Mouse (Mus musculus) erythroid progenitor cell, adult 5-6 weeks (primary cell): ENCODE data around the gene Grhl3. TPM values are rescaled to one million over a fixed set of nuclear protein-coding genes. Genes with fewer than 3 reads are reported as not detected.

Experiments
- ATAC-seq: replicated peaks from 2 replicates; pipeline ENCODE4 v1.8.0; 2016; ENCODE audit warnings: moderate number of reproducible peaks, mild to moderate bottlenecking, moderate TSS enrichment, inconsistent platforms; ENCODE audit not compliant: poor library complexity, low FRiP score, severe bottlenecking
- total RNA-seq, 2 experiments: library from RNA; stranded (forward) in 1 of 2; stranded (reverse) in 1 of 2; fragments of 150-400 nt in 1 of 2; fragments of 186-747, 209-891 nt in 1 of 2; gene quantifications; 2 replicates each; pipeline versions ENCODE4 v1.2.3 to v1.2.4; 2015 to 2017; ENCODE audit warnings: low replicate concordance in 2 of 2

Grhl3 gene
- total RNA-seq, 2 experiments from 2014 or later: not detected

- ATAC-seq: no peak
These were observed 77.6 kb downstream of the Grhl3 start for GRCm38 (mm10) chr4:135495810-135496209.

- no peak for ATAC-seq
These were observed 78.0 kb downstream of the Grhl3 start for GRCm38 (mm10) chr4:135495397-135495791.

DNA sequence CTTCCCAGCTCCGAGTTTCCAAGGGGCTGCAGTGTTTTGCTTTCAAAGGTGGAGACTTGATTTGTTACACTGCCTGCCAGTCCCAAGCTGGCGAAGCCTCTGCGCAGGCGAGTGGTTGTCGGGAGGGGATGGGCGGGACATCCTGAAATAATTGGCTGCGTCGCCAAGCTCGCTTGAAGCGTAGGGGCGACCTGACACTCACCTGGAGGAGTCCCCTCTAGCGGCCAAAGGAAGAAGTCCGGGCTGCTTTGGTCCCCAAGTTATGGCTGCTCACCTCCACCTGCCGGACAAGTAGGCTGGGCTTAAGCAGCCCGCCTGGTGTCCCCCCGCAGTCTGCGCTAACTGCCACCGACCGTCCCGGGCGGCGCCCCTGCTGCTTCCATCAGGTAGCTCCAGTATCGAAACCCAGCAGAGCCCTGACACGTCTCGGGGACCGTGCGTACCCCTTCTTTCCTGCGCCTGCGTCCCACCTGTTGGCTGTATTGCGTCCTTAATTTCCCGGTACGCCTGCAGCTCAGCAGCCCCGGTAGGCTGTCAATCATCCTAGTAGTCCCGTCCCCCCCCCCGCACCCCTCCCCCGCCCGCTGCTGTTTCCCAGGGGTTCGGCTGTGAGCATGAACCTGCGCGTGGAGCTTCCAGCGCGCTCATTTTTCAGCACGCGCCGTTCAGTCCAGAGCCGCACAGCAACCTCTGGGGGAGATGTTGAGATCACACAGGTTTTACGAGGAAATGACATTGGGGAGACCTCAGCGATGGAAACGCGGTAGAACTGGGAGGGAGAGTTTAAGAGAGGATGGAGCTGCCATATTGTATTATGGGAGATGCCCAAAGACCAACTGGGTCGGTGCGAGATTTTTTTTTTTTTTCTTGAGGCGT, 78.7 kb downstream of the Grhl3 start, which contains the start of the genes Stpg1 and Nipal3:
Gene Stpg1 (plus strand): TSS at position 270 of the 876 bp plus-strand sequence.
Gene Nipal3 (minus strand): TSS at position 518 of the 876 bp plus-strand sequence.
- peak; percentile 93 for ATAC-seq

DNA sequence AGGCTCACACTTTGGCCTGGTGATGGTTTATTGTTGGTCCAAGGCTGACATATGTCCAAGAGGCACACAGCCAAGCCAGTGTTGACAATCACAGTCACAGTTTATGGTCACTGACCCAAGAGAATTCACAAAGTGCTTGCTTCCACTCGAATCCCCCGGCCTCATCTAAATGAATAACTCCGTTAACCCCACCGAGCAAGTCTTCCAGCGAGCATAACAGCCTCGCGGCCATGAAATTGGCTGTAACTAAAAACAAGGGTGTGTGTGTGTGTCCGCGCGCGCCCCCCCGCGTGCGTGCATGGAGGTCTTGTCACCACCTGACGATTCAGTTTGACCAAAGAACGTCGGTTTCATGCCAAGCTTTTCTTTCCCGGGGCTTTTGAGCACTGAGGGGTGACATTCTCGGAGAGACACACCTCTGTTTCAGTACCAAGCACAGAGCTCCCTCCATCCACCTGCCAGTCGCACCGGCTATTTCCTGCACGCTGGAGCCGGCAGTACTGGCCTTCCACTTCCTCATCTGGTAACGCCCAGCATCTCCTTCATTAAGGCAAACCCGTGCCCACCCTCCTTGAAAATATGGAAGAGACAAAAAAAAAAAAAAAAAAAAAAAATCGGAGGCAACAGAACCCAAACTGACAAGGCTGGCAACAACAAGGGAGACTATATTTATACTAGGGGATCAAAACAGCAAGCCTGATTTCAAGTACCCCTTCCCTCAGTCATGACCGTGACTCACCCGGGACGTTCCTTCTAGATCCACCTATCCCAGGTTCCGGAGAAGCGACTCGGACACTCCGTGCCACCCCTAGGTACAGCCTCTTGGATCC, 79.5 kb downstream of the Grhl3 start:
- peak; percentile 77 for ATAC-seq

DNA sequence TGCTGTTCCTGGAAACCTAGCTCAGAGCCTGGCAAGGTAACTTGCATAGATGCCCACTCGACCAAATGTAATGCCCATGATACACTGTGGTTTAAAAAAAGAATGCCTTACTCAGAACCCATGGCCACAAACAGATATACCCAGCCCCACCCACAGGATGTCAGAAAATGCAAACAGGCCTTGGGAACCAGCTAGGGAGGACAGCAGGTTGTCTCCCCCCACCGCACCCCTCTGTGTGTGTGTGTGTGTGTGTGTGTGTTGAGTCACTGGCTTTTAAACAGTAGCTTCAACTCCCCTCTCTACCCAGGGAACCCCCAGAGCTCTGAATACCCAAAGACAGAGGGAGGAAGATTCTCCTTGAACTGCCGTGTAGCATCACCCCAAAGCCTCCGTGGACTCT, 80.2 kb downstream of the Grhl3 start:
- ATAC-seq: no peak

Other genes starting within 250 kb of the Grhl3 start
- gene Srrm1, start 220.3 kb downstream of the Grhl3 start, total RNA-seq (2015; ENCODE audit: low replicate concordance): 418 and 448 TPM in 2 replicates
- 382 and 462 TPM in 2 replicates for gene Srrm1, start 220.3 kb downstream of the Grhl3 start, total RNA-seq (2017; ENCODE audit: low replicate concordance)
- gene Ncmap, start 175.4 kb downstream of the Grhl3 start, total RNA-seq (2015; ENCODE audit: low replicate concordance): not detected in 2 replicates
- not detected in 2 replicates for gene Ncmap, start 175.4 kb downstream of the Grhl3 start, total RNA-seq (2017; ENCODE audit: low replicate concordance)
- 8.0 and 10.8 TPM in 2 replicates for gene Rcan3, start 139.8 kb downstream of the Grhl3 start, total RNA-seq (2015; ENCODE audit: low replicate concordance)
- 8.5 and 9.1 TPM in 2 replicates for gene Rcan3, start 139.8 kb downstream of the Grhl3 start, total RNA-seq (2017; ENCODE audit: low replicate concordance)
- gene Stpg1, start 78.8 kb downstream of the Grhl3 start, total RNA-seq (2015; ENCODE audit: low replicate concordance): not detected in 2 replicates
- not detected in 2 replicates for gene Stpg1, start 78.8 kb downstream of the Grhl3 start, total RNA-seq (2017; ENCODE audit: low replicate concordance)
- gene Nipal3, start 78.6 kb downstream of the Grhl3 start, total RNA-seq (2015; ENCODE audit: low replicate concordance): 7.1 and 7.9 TPM in 2 replicates
- gene Nipal3, start 78.6 kb downstream of the Grhl3 start, total RNA-seq (2017; ENCODE audit: low replicate concordance): 8.5 and 17.2 TPM in 2 replicates
- gene Ifnlr1, start 112.7 kb upstream of the Grhl3 start, total RNA-seq (2015; ENCODE audit: low replicate concordance): not detected in 2 replicates
- gene Ifnlr1, start 112.7 kb upstream of the Grhl3 start, total RNA-seq (2017; ENCODE audit: low replicate concordance): 0.26 TPM in 1 of 2 replicates, not detected in the other
- gene Il22ra1, start 154.5 kb upstream of the Grhl3 start, total RNA-seq (2015; ENCODE audit: low replicate concordance): not detected in 2 replicates
- 0.64 and 3.6 TPM in 2 replicates for gene Il22ra1, start 154.5 kb upstream of the Grhl3 start, total RNA-seq (2017; ENCODE audit: low replicate concordance)
- gene Myom3, start 186.1 kb upstream of the Grhl3 start, total RNA-seq (2015; ENCODE audit: low replicate concordance): not detected in 2 replicates
- gene Myom3, start 186.1 kb upstream of the Grhl3 start, total RNA-seq (2017; ENCODE audit: low replicate concordance): not detected in 2 replicates